Mouse (Mus musculus) adrenal gland, adult 2 months (tissue): ENCODE measurements at regions not wholly inside any gene's neighbourhood (a gene's known extent, or its start where the extent isn't known, plus 50 kb on each side); places are given as distances from the start of the nearest gene placed in this dataset.
"Not testable (repeated sequence)": the region's sequence is repeated elsewhere in the genome, so short reads cannot be mapped to it uniquely, and the experiment has no call there.

Experiments
- DNase-seq: peaks from one replicate; pipeline ENCODE4 v3.0.0; 2021

GRCm38 (mm10) chr10:56782265-56782664 lies 405.1 kb downstream of the Gja1 start:
- DNase-seq: peak; percentile 80

- DNase-seq: peak; percentile 52
Observed at GRCm38 (mm10) chr10:56783941-56784340, 406.8 kb downstream of the Gja1 start.

- no peak for DNase-seq
Observed at GRCm38 (mm10) chr10:56788081-56788480, 411.0 kb downstream of the Gja1 start.

GRCm38 (mm10) chr10:56793074-56793473 lies 415.9 kb downstream of the Gja1 start:
- DNase-seq: no peak

GRCm38 (mm10) chr10:56795396-56795795 lies 418.3 kb downstream of the Gja1 start:
- DNase-seq: no peak

- DNase-seq: no peak
Observed at GRCm38 (mm10) chr10:56799307-56799706, 422.2 kb downstream of the Gja1 start.

- DNase-seq: no peak
Observed at GRCm38 (mm10) chr10:56799745-56800144, 422.6 kb downstream of the Gja1 start.

- no peak for DNase-seq
Observed at GRCm38 (mm10) chr10:56809006-56809405, 431.9 kb downstream of the Gja1 start.

GRCm38 (mm10) chr10:56822158-56822557 lies 445.0 kb downstream of the Gja1 start:
- no peak for DNase-seq

GRCm38 (mm10) chr10:56831331-56831730 lies 454.2 kb downstream of the Gja1 start:
- no peak for DNase-seq

GRCm38 (mm10) chr10:56831966-56832365 lies 454.8 kb downstream of the Gja1 start:
- peak; percentile 13 for DNase-seq

- DNase-seq: no peak
Observed at GRCm38 (mm10) chr10:56836130-56836529, 459.0 kb downstream of the Gja1 start.

- DNase-seq: no peak
Observed at GRCm38 (mm10) chr10:56839006-56839495, 461.9 kb downstream of the Gja1 start.

GRCm38 (mm10) chr10:56839545-56839944 lies 462.4 kb downstream of the Gja1 start:
- no peak for DNase-seq

- DNase-seq: peak; percentile 45
Observed at GRCm38 (mm10) chr10:56840732-56841131, 463.6 kb downstream of the Gja1 start.

- DNase-seq: peak; percentile 57
Observed at GRCm38 (mm10) chr10:56841486-56841885, 464.4 kb downstream of the Gja1 start.

GRCm38 (mm10) chr10:56841973-56842372 lies 464.8 kb downstream of the Gja1 start:
- DNase-seq: peak; percentile 24

GRCm38 (mm10) chr10:56852484-56852883 lies 475.4 kb downstream of the Gja1 start:
- DNase-seq: no peak

- no peak for DNase-seq
Observed at GRCm38 (mm10) chr10:56856186-56856585, 479.1 kb downstream of the Gja1 start.

- no peak for DNase-seq
Observed at GRCm38 (mm10) chr10:56879744-56880143, 502.6 kb downstream of the Gja1 start.

- peak; percentile 19 for DNase-seq
Observed at GRCm38 (mm10) chr10:56880154-56880591, 503.0 kb downstream of the Gja1 start.

GRCm38 (mm10) chr10:56884456-56885410 lies 507.6 kb downstream of the Gja1 start:
- DNase-seq: no peak

- DNase-seq: not testable (repeated sequence)
Observed at GRCm38 (mm10) chr10:56891530-56891929, 514.4 kb downstream of the Gja1 start.
